ENCODE assay signal across 8 mouse cellular contexts in the genomic region with DNA sequence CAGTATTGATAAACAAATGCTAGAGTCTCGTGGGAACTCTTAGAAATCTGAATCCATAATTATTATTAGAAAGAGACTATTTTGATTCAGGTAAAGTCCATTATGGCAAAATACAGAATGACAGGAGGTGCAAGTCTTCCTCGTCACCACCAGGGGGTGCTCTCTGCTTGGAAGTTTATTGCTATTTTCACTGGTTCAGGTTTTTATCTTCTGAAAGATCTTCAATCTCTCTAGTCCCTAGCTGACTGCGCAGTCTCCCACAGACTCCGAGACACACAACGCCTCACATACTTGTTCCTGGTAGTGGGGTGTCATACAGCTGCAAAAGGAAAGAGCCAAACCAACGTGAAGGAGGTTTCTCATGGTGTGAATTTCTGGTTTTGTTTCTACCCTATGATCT. TPM values are rescaled to one million over a fixed set of nuclear protein-coding genes. Genes with fewer than 3 reads are reported as not detected.
DNase-seq lines count a peak whose midpoint lies in the region; ATAC-seq lines count a peak whose summit lies in the region.

No protein-coding gene starts in this region.

- H3K36me3 ChIP-seq in intestine, embryonic 16.5 days (ENCODE audit: control insufficient read depth, insufficient read depth, low read length): no peaks in the 10 kb centered on the region

- H3K9ac ChIP-seq in intestine, embryonic 16.5 days (ENCODE audit: low read depth, low read length): no peak overlapping the region

- peak; percentile 52; the same call in 1 of the 2 replicates for ATAC-seq in intestine, embryonic 16.5 days

- H3K9me3 ChIP-seq in intestine, embryonic 16.5 days (ENCODE audit: control insufficient read depth, low read length): peaks cover 5% of the 10 kb centered on the region; the same call in 1 of the 2 replicates

- H3K4me1 ChIP-seq in intestine, embryonic 16.5 days (ENCODE audit: control insufficient read depth, insufficient read depth, low read length): no peaks in the 10 kb centered on the region

- peak; percentile 40 for DNase-seq in cerebellum, adult 11 months
- no peak for DNase-seq in cerebellum, adult 11-12 months
- peak; percentile 12 for DNase-seq in urinary bladder, postnatal 14 days (ENCODE audit: low spot score)
- no peak for DNase-seq in urinary bladder, postnatal 10 days (ENCODE audit: low spot score)
- peak; percentile 30 for DNase-seq in embryo, embryonic 11.5 days (ENCODE audit: low read depth, low spot score)
- peak; percentile 38 for DNase-seq in lung, postnatal 25 days (ENCODE audit: low spot score)
- DNase-seq in retina, postnatal 7 days (ENCODE audit: low read depth, low spot score): peak; percentile 20

- H3K4me2 ChIP-seq in intestine, embryonic 16.5 days (ENCODE audit: low read depth, low read length): no peak overlapping the region

- no peak overlapping the region for H3K4me3 ChIP-seq in intestine, embryonic 16.5 days (ENCODE audit: low read length)

- WGBS in intestine, embryonic 16.5 days: 13% methylated on average over 6 of the region's 6 CpGs

- H3K27me3 ChIP-seq in intestine, embryonic 16.5 days (replicated peaks; ENCODE audit: control insufficient read depth, insufficient read depth, low read length): no peaks in the 10 kb centered on the region

- no peak overlapping the region for H3K27ac ChIP-seq in intestine, embryonic 16.5 days (ENCODE audit: low read length)

RNA-seq across cellular contexts. Expression of gene Smap2, which starts 30.6 kb away (rescaled TPM):
- 12.2 and 14.2 TPM in 2 replicates for polyA plus RNA-seq in intestine, embryonic 16.5 days (2015; fragmentation: Nextera tagmentation; extraction: Ambion mirVana)

RNA-seq across cellular contexts. Expression of gene Zfp69, which starts 34.9 kb away (rescaled TPM):
- 3.9 and 4.8 TPM in 2 replicates for polyA plus RNA-seq in intestine, embryonic 16.5 days (2015; fragmentation: Nextera tagmentation; extraction: Ambion mirVana)

RNA-seq across cellular contexts. Expression of gene Col9a2, which starts 52.7 kb away (rescaled TPM):
- 4.5 and 4.7 TPM in 2 replicates for polyA plus RNA-seq in intestine, embryonic 16.5 days (2015; fragmentation: Nextera tagmentation; extraction: Ambion mirVana)

Comparison
In these comparisons a context has a peak if more than half of its experiments do, and no peak if none do; other contexts are left out.
1. DNase-seq: peak in cerebellum, adult 11 months (single experiment), urinary bladder, postnatal 14 days (single experiment), embryo, embryonic 11.5 days (single experiment), lung, postnatal 25 days (single experiment) and retina, postnatal 7 days (single experiment); none in cerebellum, adult 11-12 months (single experiment) and urinary bladder, postnatal 10 days (single experiment).